Mouse (Mus musculus): ENCODE measurements around the gene Dnajc17.

The Dnajc17 gene

GRCm38 (mm10) chr2:119163135-119163534, 45.5 kb downstream of the Dnajc17 start:
- CTCF ChIA-PET, result no interaction called here

GRCm38 (mm10) chr2:119161247-119161646, 47.3 kb downstream of the Dnajc17 start:
- CTCF ChIA-PET, result no interaction called here

GRCm38 (mm10) chr2:119157836-119158235, 50.8 kb downstream of the Dnajc17 start:
- CTCF ChIA-PET, result interaction anchor here (0.7 to 1.1 kb wide), 2 partner anchors 13 to 31 kb away, joined by 3 read pairs; no protein-coding TSS in a partner anchor

GRCm38 (mm10) chr2:119156681-119157572, 51.7 kb downstream of the Dnajc17 start, which contains the start of gene Rmdn3:
Gene Rmdn3 (minus strand): TSS chr2:119157034.
- CTCF ChIA-PET, result interaction anchor here (1.1 kb wide), 1 partner anchor 32 kb away, joined by 3 read pairs; no protein-coding TSS in a partner anchor

- CTCF ChIA-PET, result interaction anchor here (0.8 kb wide), 1 partner anchor 9 kb away, joined by 13 read pairs; no protein-coding TSS in a partner anchor
These were observed 52.4 kb downstream of the Dnajc17 start for GRCm38 (mm10) chr2:119156081-119156680.

- CTCF ChIA-PET, result interaction anchor here (0.8 kb wide), 1 partner anchor 8 kb away, joined by 13 read pairs; no protein-coding TSS in a partner anchor
These were observed 53.2 kb downstream of the Dnajc17 start for GRCm38 (mm10) chr2:119155388-119155787.

GRCm38 (mm10) chr2:119154683-119155082, 53.9 kb downstream of the Dnajc17 start:
- CTCF ChIA-PET, result interaction anchor here (0.6 kb wide), 1 partner anchor 165 kb away, joined by 3 read pairs; no protein-coding TSS in a partner anchor

GRCm38 (mm10) chr2:119152255-119152654, 56.3 kb downstream of the Dnajc17 start:
- CTCF ChIA-PET, result interaction anchor here (0.5 to 0.6 kb wide), 2 partner anchors 11 to 172 kb away, joined by 3 to 4 read pairs; no protein-coding TSS in a partner anchor

GRCm38 (mm10) chr2:119147775-119148174, 60.8 kb downstream of the Dnajc17 start:
- CTCF ChIA-PET, result interaction anchor here (0.6 kb wide), 1 partner anchor 43 kb away, joined by 4 read pairs; no protein-coding TSS in a partner anchor

- CTCF ChIA-PET, result interaction anchor here (0.8 kb wide), 1 partner anchor 9 kb away, joined by 13 read pairs; no protein-coding TSS in a partner anchor
These were observed 61.4 kb downstream of the Dnajc17 start for GRCm38 (mm10) chr2:119147160-119147678.

- CTCF ChIA-PET, result interaction anchor here (0.8 kb wide), 1 partner anchor 9 kb away, joined by 13 read pairs; no protein-coding TSS in a partner anchor
These were observed 62.2 kb downstream of the Dnajc17 start for GRCm38 (mm10) chr2:119146435-119146834.

- CTCF ChIA-PET, result interaction anchor here (0.6 kb wide), 1 partner anchor 164 kb away, joined by 5 read pairs; no protein-coding TSS in a partner anchor
These were observed 63.4 kb downstream of the Dnajc17 start for GRCm38 (mm10) chr2:119145199-119145598.

- CTCF ChIA-PET, result no interaction called here
These were observed 72.2 kb downstream of the Dnajc17 start for GRCm38 (mm10) chr2:119136346-119136898.
